Mouse (Mus musculus) urinary bladder, postnatal 25 days (tissue): ENCODE measurements around the gene Cldn7.
A peak's percentile ranks its signal among the peaks of the same experiment; 100 is the strongest.
"Not testable (repeated sequence)": the region's sequence is repeated elsewhere in the genome, so short reads cannot be mapped to it uniquely, and the experiment has no call there.

Experiments
- DNase-seq: peaks from one replicate; pipeline ENCODE4 v3.0.0; 2022; ENCODE audit warnings: low spot score

The Cldn7 gene

GRCm38 (mm10) chr11:69964650-69965270, at the start of gene Cldn7:
Gene Cldn7 (plus strand): TSS chr11:69964779.
- peak; percentile 19 for DNase-seq

- DNase-seq = no peak
Measured at GRCm38 (mm10) chr11:69914917-69915430, 49.6 kb upstream of the Cldn7 start.

- no peak for DNase-seq
Measured at GRCm38 (mm10) chr11:69915667-69916627, 48.6 kb upstream of the Cldn7 start.

GRCm38 (mm10) chr11:69916652-69917378, 47.8 kb upstream of the Cldn7 start:
- not testable (repeated sequence) for DNase-seq

- DNase-seq = no peak
Measured at GRCm38 (mm10) chr11:69917379-69917948, 47.1 kb upstream of the Cldn7 start.

- no peak for DNase-seq
Measured at GRCm38 (mm10) chr11:69918118-69918517, 46.5 kb upstream of the Cldn7 start.

GRCm38 (mm10) chr11:69919053-69919452, 45.5 kb upstream of the Cldn7 start:
- DNase-seq = no peak

GRCm38 (mm10) chr11:69919661-69920265, 44.8 kb upstream of the Cldn7 start:
- peak; percentile 72 for DNase-seq

- peak; percentile 48 for DNase-seq
Measured at GRCm38 (mm10) chr11:69920266-69921031, 44.1 kb upstream of the Cldn7 start.

GRCm38 (mm10) chr11:69921114-69922011, 43.2 kb upstream of the Cldn7 start, which contains the start of gene Eif5a:
Gene Eif5a (minus strand): TSS chr11:69921958.
- DNase-seq = peak; percentile 100

GRCm38 (mm10) chr11:69922012-69922756, 42.4 kb upstream of the Cldn7 start:
- no peak for DNase-seq

GRCm38 (mm10) chr11:69922796-69923195, 41.8 kb upstream of the Cldn7 start:
- no peak for DNase-seq

- DNase-seq = no peak
Measured at GRCm38 (mm10) chr11:69927501-69927900, 37.1 kb upstream of the Cldn7 start.

GRCm38 (mm10) chr11:69929712-69930111, 34.9 kb upstream of the Cldn7 start:
- no peak for DNase-seq

GRCm38 (mm10) chr11:69930176-69930575, 34.4 kb upstream of the Cldn7 start:
- not testable (repeated sequence) for DNase-seq

- no peak for DNase-seq
Measured at GRCm38 (mm10) chr11:69930967-69931537, 33.5 kb upstream of the Cldn7 start.

GRCm38 (mm10) chr11:69931769-69932168, 32.8 kb upstream of the Cldn7 start:
- no peak for DNase-seq

- no peak for DNase-seq
Measured at GRCm38 (mm10) chr11:69932254-69932653, 32.3 kb upstream of the Cldn7 start.
